Mouse (Mus musculus): Measurements from ENCODE around the gene Ubtf.

GRCm38 (mm10) chr11:102258095-102258494 lies 61.4 kb downstream of the Ubtf start:
- TF ChIP-seq POLR2A (IDR thresholded peaks at IDR 0.05; ENCODE audit: borderline replicate concordance, insufficient read depth, low read length) (no peak), CTCF (IDR thresholded peaks at IDR 0.05; ENCODE audit: borderline replicate concordance, insufficient read depth, low read depth, low read length) (no peak)
